Mouse (Mus musculus) heart, embryonic 16.5 days (tissue): ENCODE results near the gene Zan. TPM values are rescaled to one million over a fixed set of nuclear protein-coding genes. Genes with fewer than 3 reads are reported as not detected.

Experiments
- ATAC-seq: fragments of 200-750 bp; cut with Nextera tagmentation; replicated peaks from 2 replicates; pipeline ENCODE4 v1.8.0; 2017; ENCODE audit warnings: moderate number of reproducible peaks; ENCODE audit not compliant: insufficient read depth, low FRiP score; ENCODE audit errors: extremely low read depth
- H3K27ac ChIP-seq: fragments of 300-500 bp; sonication (generic); 2 replicates; pipeline ENCODE4 v1.5.1; 2014; ENCODE audit warnings: mild to moderate bottlenecking, low read length, control low read depth, moderate library complexity
- H3K27me3 ChIP-seq: fragments of 300-500 bp; sonication (generic); 2 replicates; pipeline ENCODE4 v1.6.1; 2014; ENCODE audit warnings: low read length, mixed read lengths; ENCODE audit not compliant: control insufficient read depth, insufficient read depth
- H3K36me3 ChIP-seq: fragments of 300-500 bp; sonication (generic); 2 replicates; pipeline ENCODE4 v1.6.1; 2014; ENCODE audit not compliant: control insufficient read depth, insufficient read depth
- H3K4me1 ChIP-seq: fragments of 300-500 bp; sonication (generic); 2 replicates; pipeline ENCODE4 v1.6.1; 2014; ENCODE audit warnings: low read length, mixed read lengths; ENCODE audit not compliant: control insufficient read depth, insufficient read depth
- H3K4me2 ChIP-seq: fragments of 300-500 bp; sonication (generic); 2 replicates; pipeline ENCODE4 v1.6.1; 2014; ENCODE audit warnings: low read depth, mild to moderate bottlenecking, control low read depth, low read length
- H3K4me3 ChIP-seq: fragments of 300-500 bp; sonication (generic); 2 replicates; pipeline ENCODE4 v1.5.1; 2014; ENCODE audit warnings: mild to moderate bottlenecking, control low read depth, low read length
- H3K9ac ChIP-seq: fragments of 300-500 bp; sonication (generic); 2 replicates; pipeline ENCODE4 v1.6.1; 2014; ENCODE audit warnings: low read length, control low read depth
- H3K9me3 ChIP-seq: fragments of 300-500 bp; sonication (generic); replicated peaks from 2 replicates; pipeline ENCODE4 v1.6.1; 2016; ENCODE audit warnings: low read length; ENCODE audit not compliant: control insufficient read depth
- WGBS: fragments of 180-500 bp; shearing (Covaris S2); extraction: QIAGEN DNeasy Blood & Tissue Kit; methylation state at CpG from one replicate; pipeline ENCODE4 v1.1.7; 2014; 5-methylcytosine and 5-hydroxymethylcytosine counted together
- polyA plus RNA-seq: library from polyadenylated mRNA; unstranded; fragments of >200 nt; fragmentation: Nextera tagmentation; extraction: Ambion mirVana; gene quantifications from 2 replicates; pipeline ENCODE4 v1.2.1, GENCODE M21; 2015

Gene Zan
- polyA plus RNA-seq, 1 experiment from 2014 or later, result 0.09 TPM

GRCm38 (mm10) chr5:137510014-137510501 lies 33.2 kb upstream of the Zan start:
- Histone ChIP-seq H3K9me3 (0 out of 2 replicates have a peak, but pooled peaks cover 3% of the 10 kb centered on the region), H3K4me1 (peaks cover 35% of the 10 kb centered on the region), H3K27ac (peak overlapping the region; percentile 88), H3K9ac (peak overlapping the region; percentile 99), H3K27me3 (no peaks in the 10 kb centered on the region), H3K36me3 (no peaks in the 10 kb centered on the region), H3K4me3 (peak overlapping the region; percentile 99), H3K4me2 (peak overlapping the region; percentile 60)
- ATAC-seq, result peak; percentile 80
- WGBS, result 3% methylated on average over 20 of the region's 52 CpGs

- H3K36me3 ChIP-seq, result no peaks in the 10 kb centered on the region
- H3K27ac ChIP-seq, result no peak overlapping the region
- H3K9me3 ChIP-seq, result 0 out of 2 replicates have a peak, but pooled peaks cover 3% of the 10 kb centered on the region
- no peak overlapping the region for H3K4me2 ChIP-seq
- 75% methylated on average over 6 of the region's 6 CpGs for WGBS
- no peak for ATAC-seq
- no peak overlapping the region for H3K9ac ChIP-seq
- H3K4me1 ChIP-seq, result peaks cover 14% of the 10 kb centered on the region
- no peaks in the 10 kb centered on the region for H3K27me3 ChIP-seq
- no peak overlapping the region for H3K4me3 ChIP-seq
These were observed 27.2 kb upstream of the Zan start for GRCm38 (mm10) chr5:137504041-137504440.

GRCm38 (mm10) chr5:137502667-137503110 lies 25.8 kb upstream of the Zan start:
- ATAC-seq, result peak; percentile 88
- peak overlapping the region; percentile 71 for H3K4me2 ChIP-seq
- no peaks in the 10 kb centered on the region for H3K36me3 ChIP-seq
- H3K4me3 ChIP-seq, result peak overlapping the region; percentile 73
- peaks cover 14% of the 10 kb centered on the region for H3K4me1 ChIP-seq
- peak overlapping the region; percentile 99 for H3K27ac ChIP-seq
- peak overlapping the region; percentile 77 for H3K9ac ChIP-seq
- no peaks in the 10 kb centered on the region for H3K27me3 ChIP-seq
- 0% methylated on average over 29 of the region's 30 CpGs for WGBS
- H3K9me3 ChIP-seq, result 0 out of 2 replicates have a peak, but pooled peaks cover 3% of the 10 kb centered on the region

- ATAC-seq, result peak; percentile 96
- H3K4me2 ChIP-seq, result peak within 1 kb of the TSS; percentile 90
- H3K4me3 ChIP-seq, result peak within 1 kb of the TSS; percentile 73
- WGBS, result 2% methylated on average over 64 of the region's 64 CpGs
- 0 out of 2 replicates have a peak, but pooled peaks cover 3% of the 10 kb centered on the region for H3K9me3 ChIP-seq
- H3K27me3 ChIP-seq, result no peaks in the 10 kb centered on the region
- H3K4me1 ChIP-seq, result peaks cover 14% of the 10 kb centered on the region
- H3K27ac ChIP-seq, result peak within 1 kb of the TSS; percentile 99
- H3K9ac ChIP-seq, result peak within 1 kb of the TSS; percentile 95
- H3K36me3 ChIP-seq, result no peaks in the 10 kb centered on the region
These were observed 25.1 kb upstream of the Zan start, which contains the start of gene Pop7 for GRCm38 (mm10) chr5:137501709-137502666. Pop7 (minus strand) TSS chr5:137502518.

- H3K27ac ChIP-seq, result no peak overlapping the region
- 85% methylated on average over 7 of the region's 7 CpGs for WGBS
- H3K9me3 ChIP-seq, result no peaks in the 10 kb centered on the region
- no peak overlapping the region for H3K4me2 ChIP-seq
- H3K27me3 ChIP-seq, result no peaks in the 10 kb centered on the region
- no peak overlapping the region for H3K9ac ChIP-seq
- H3K4me3 ChIP-seq, result no peak overlapping the region
- peaks cover 14% of the 10 kb centered on the region for H3K4me1 ChIP-seq
- ATAC-seq, result no peak
- H3K36me3 ChIP-seq, result no peaks in the 10 kb centered on the region
These were observed 23.3 kb upstream of the Zan start for GRCm38 (mm10) chr5:137500186-137500585.

- Histone ChIP-seq H3K4me2 (no peak overlapping the region), H3K27me3 (no peaks in the 10 kb centered on the region; the same call in 1 of the 2 replicates), H3K9me3 (no peaks in the 10 kb centered on the region), H3K9ac (no peak overlapping the region), H3K4me3 (no peak overlapping the region), H3K4me1 (no peaks in the 10 kb centered on the region), H3K27ac (peak overlapping the region; percentile 51; the same call in 1 of the 2 replicates), H3K36me3 (no peaks in the 10 kb centered on the region)
- peak; percentile 82 for ATAC-seq
- WGBS, result 56% methylated on average over 13 of the region's 13 CpGs
These were observed 17.0 kb upstream of the Zan start for GRCm38 (mm10) chr5:137493831-137494230.

- Histone ChIP-seq H3K4me2 (no peak overlapping the region), H3K9ac (no peak overlapping the region), H3K9me3 (peaks cover 5% of the 10 kb centered on the region), H3K27me3 (peaks cover 9% of the 10 kb centered on the region), H3K36me3 (no peaks in the 10 kb centered on the region), H3K4me1 (no peaks in the 10 kb centered on the region), H3K4me3 (no peak overlapping the region), H3K27ac (no peak overlapping the region)
- 43% methylated on average over 4 of the region's 4 CpGs for WGBS
- ATAC-seq, result no peak
These were observed 14.7 kb upstream of the Zan start for GRCm38 (mm10) chr5:137491559-137491958.

- no peaks in the 10 kb centered on the region for H3K36me3 ChIP-seq
- H3K4me3 ChIP-seq, result no peak overlapping the region
- H3K9ac ChIP-seq, result no peak overlapping the region
- peaks cover 36% of the 10 kb centered on the region for H3K27me3 ChIP-seq
- H3K4me2 ChIP-seq, result no peak overlapping the region
- no peak for ATAC-seq
- peaks cover 5% of the 10 kb centered on the region for H3K9me3 ChIP-seq
- 81% methylated on average over 7 of the region's 7 CpGs for WGBS
- peaks cover 6% of the 10 kb centered on the region for H3K4me1 ChIP-seq
- no peak overlapping the region for H3K27ac ChIP-seq
These were observed 10.8 kb upstream of the Zan start for GRCm38 (mm10) chr5:137487616-137488015.

- Histone ChIP-seq H3K27ac (no peak overlapping the region), H3K4me3 (0 out of 2 replicates have a peak overlapping the region, but pooled peaks have one; percentile 13), H3K4me1 (peaks cover 6% of the 10 kb centered on the region), H3K27me3 (peaks cover 36% of the 10 kb centered on the region), H3K36me3 (no peaks in the 10 kb centered on the region), H3K4me2 (peak overlapping the region; percentile 42; the same call in 1 of the 2 replicates), H3K9me3 (peaks cover 5% of the 10 kb centered on the region), H3K9ac (no peak overlapping the region)
- ATAC-seq, result no peak
- 5% methylated on average over 17 of the region's 17 CpGs for WGBS
These were observed 8.9 kb upstream of the Zan start for GRCm38 (mm10) chr5:137485851-137486155.
